Mouse (Mus musculus): ENCODE results near the gene Dpm2. TPM values are rescaled to one million over a fixed set of nuclear protein-coding genes. Genes with fewer than 3 reads are reported as not detected.

Gene Dpm2
- polyA plus RNA-seq, 1 experiment from 2014 or later: 100 TPM

DNA sequence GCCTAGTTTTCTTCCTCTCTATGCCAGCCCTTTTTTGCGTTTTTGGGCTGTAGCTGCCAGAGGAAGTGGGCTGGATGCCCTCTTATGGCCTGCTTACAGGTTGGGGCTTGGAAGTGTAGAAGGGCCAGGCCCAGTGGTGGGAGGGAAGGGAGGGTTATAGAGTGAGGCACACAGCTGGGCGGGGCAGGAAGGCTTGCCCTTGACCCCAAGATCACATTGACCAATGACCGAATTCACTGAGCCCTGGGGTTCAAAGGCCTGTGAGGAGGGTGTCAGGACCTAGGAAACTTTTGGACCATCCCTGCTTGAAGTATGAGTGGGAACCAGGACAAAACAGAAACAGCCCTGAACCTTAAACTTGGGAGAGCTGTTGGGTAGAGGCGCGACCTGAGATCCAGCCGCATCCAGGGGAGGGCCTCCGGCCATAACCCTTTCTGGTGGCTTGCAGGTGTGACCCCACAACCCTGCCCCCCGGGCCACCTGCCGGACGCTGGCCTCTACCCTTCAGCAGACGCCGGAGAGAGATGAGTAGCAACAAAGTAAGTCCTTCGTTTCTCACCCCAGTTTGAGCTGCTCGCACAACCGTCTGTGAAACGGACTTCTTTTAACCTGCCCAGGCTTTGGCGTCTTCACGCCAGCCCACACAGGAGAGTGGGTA lies 38.2 kb downstream of the Dpm2 start:
- Histone ChIP-seq H3K9ac (replicated peaks; ENCODE audit: low read length) (peak overlapping the region; percentile 28; the same call in 1 of the 2 replicates), H3K27ac (replicated peaks; ENCODE audit: low read depth, low read length) (peak overlapping the region; percentile 28; the same call in 1 of the 2 replicates), H3K4me1 (ENCODE audit: control insufficient read depth, insufficient read depth, low read length) (peaks cover 2% of the 10 kb centered on the region; the same call in 1 of the 2 replicates), H3K9me3 (replicated peaks; ENCODE audit: control insufficient read depth, low read length) (no peaks in the 10 kb centered on the region), H3K4me3 (ENCODE audit: low read depth, low read length) (0 out of 2 replicates have a peak overlapping the region, but pooled peaks have one; percentile 22), H3K4me2 (ENCODE audit: low read depth, low read length) (peak overlapping the region; percentile 52), H3K27me3 (ENCODE audit: control insufficient read depth, insufficient read depth, low read length) (no peaks in the 10 kb centered on the region), H3K36me3 (replicated peaks; ENCODE audit: control insufficient read depth, insufficient read depth, low read depth, low read length) (no peaks in the 10 kb centered on the region)
- 33% methylated on average over 18 of the region's 18 CpGs for WGBS
- DNase-seq (ENCODE audit: low spot score) (no peak), ATAC-seq (replicated peaks; ENCODE audit: insufficient number of reproducible peaks, low FRiP score, low TSS enrichment, low read depth) (no peak)

DNA sequence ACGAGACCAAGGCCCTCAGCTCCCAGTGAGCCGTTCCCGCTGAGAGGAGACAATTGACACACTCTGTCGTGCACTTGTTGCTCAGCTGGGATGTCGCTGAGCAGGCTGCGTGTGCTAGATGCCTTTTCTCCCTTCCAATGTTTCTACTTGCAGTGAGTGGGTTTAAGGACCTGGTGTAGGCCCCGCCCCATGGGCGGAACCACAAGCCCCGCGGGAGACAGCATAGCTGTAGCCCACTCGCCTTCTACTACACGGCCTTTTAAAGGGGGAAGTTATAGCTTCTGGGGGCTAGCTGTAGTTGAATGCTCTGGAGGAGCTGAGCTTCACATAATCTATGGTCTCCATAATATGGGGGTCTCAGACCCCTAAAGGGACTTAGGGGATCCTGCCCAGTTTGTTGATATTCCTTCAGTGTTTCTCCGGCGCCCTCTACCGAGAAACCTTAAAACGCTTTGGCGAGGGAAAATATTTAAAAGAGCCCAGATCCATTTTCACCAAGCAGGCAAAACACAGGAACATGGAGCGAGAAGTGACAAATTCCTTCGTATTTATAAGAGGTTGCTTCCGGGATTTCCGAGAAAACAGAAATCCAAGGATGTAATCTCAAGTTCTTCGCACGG lies 40.1 kb downstream of the Dpm2 start:
- no peak overlapping the region for H3K9ac ChIP-seq (replicated peaks; ENCODE audit: low read length)
- peak overlapping the region; percentile 18; the same call in 1 of the 2 replicates for H3K4me3 ChIP-seq (ENCODE audit: low read depth, low read length)
- no peaks in the 10 kb centered on the region for H3K27me3 ChIP-seq (ENCODE audit: control insufficient read depth, insufficient read depth, low read length)
- ATAC-seq (replicated peaks; ENCODE audit: insufficient number of reproducible peaks, low FRiP score, low TSS enrichment, low read depth): no peak
- H3K36me3 ChIP-seq (replicated peaks; ENCODE audit: control insufficient read depth, insufficient read depth, low read depth, low read length): peaks cover 3% of the 10 kb centered on the region; the same call in 1 of the 2 replicates
- H3K9me3 ChIP-seq (replicated peaks; ENCODE audit: control insufficient read depth, low read length): no peaks in the 10 kb centered on the region
- peaks cover 2% of the 10 kb centered on the region; the same call in 1 of the 2 replicates for H3K4me1 ChIP-seq (ENCODE audit: control insufficient read depth, insufficient read depth, low read length)
- H3K4me2 ChIP-seq (ENCODE audit: low read depth, low read length): peak overlapping the region; percentile 41
- no peak overlapping the region for H3K27ac ChIP-seq (replicated peaks; ENCODE audit: low read depth, low read length)
- WGBS: 18% methylated on average over 23 of the region's 23 CpGs
- DNase-seq (ENCODE audit: low spot score): peak; percentile 66

DNA sequence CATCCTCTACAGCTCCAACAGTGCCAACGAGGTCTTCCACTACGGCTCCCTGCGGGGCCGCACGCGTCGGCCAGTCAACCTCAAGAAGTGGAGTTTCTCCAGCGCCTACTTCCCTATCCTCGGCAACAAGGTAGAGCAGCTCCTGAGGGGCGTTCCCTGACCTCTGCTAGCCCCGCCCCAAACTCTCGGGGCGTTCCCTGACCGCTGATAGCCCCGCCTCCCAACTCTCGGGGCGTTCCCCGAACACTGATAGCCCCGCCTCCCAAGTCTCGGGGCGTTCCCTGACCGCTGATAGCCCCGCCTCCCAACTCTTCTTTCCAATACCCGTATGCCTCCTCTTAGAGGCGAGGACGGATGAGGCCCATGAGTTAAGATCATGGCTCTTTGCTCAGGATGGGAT lies 41.6 kb downstream of the Dpm2 start:
- ATAC-seq (replicated peaks; ENCODE audit: insufficient number of reproducible peaks, low FRiP score, low TSS enrichment, low read depth): no peak

DNA sequence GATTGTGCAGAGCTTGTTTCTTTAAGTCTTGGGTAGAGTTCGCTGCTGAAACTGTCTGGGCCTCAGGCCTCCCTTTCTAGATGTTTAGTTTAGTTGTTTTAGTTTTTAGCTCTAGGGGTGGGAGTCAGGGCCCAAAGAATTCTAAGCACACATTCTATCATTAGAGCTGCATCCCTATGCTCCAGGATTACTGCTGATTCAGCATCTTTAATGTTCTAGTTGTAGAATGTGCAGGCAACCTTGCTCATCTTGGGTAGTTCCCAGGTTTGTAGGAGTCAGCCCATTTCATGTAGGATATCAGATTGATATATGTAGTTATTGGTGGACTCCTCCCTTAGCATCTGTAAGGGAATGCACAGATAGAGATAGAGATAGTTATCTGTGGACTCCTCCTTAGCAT lies 46.5 kb downstream of the Dpm2 start:
- Histone ChIP-seq H3K9me3 (replicated peaks; ENCODE audit: control insufficient read depth, low read length) (no peaks in the 10 kb centered on the region), H3K4me1 (ENCODE audit: control insufficient read depth, insufficient read depth, low read length) (peaks cover 22% of the 10 kb centered on the region), H3K27me3 (ENCODE audit: control insufficient read depth, insufficient read depth, low read length) (no peaks in the 10 kb centered on the region), H3K36me3 (replicated peaks; ENCODE audit: control insufficient read depth, insufficient read depth, low read depth, low read length) (peaks cover 5% of the 10 kb centered on the region), H3K4me3 (ENCODE audit: low read depth, low read length) (no peak overlapping the region), H3K27ac (replicated peaks; ENCODE audit: low read depth, low read length) (no peak overlapping the region), H3K9ac (replicated peaks; ENCODE audit: low read length) (no peak overlapping the region), H3K4me2 (ENCODE audit: low read depth, low read length) (no peak overlapping the region)
- WGBS: 92% methylated on average over 1 of the region's 1 CpGs
- DNase-seq (ENCODE audit: low spot score) (no peak), ATAC-seq (replicated peaks; ENCODE audit: insufficient number of reproducible peaks, low FRiP score, low TSS enrichment, low read depth) (no peak)

More for the DNA sequence above, 41.6 kb downstream of the Dpm2 start:
- H3K36me3 ChIP-seq (replicated peaks; ENCODE audit: control insufficient read depth, insufficient read depth, low read depth, low read length): peaks cover 4% of the 10 kb centered on the region; the same call in 1 of the 2 replicates
- no peaks in the 10 kb centered on the region for H3K27me3 ChIP-seq (ENCODE audit: control insufficient read depth, insufficient read depth, low read length)
- H3K4me1 ChIP-seq (ENCODE audit: control insufficient read depth, insufficient read depth, low read length): peaks cover 2% of the 10 kb centered on the region; the same call in 1 of the 2 replicates
- no peak overlapping the region for H3K27ac ChIP-seq (replicated peaks; ENCODE audit: low read depth, low read length)
- WGBS: 65% methylated on average over 26 of the region's 26 CpGs
- DNase-seq (ENCODE audit: low spot score): no peak
- H3K4me3 ChIP-seq (ENCODE audit: low read depth, low read length): no peak overlapping the region
- no peaks in the 10 kb centered on the region for H3K9me3 ChIP-seq (replicated peaks; ENCODE audit: control insufficient read depth, low read length)
- no peak overlapping the region for H3K9ac ChIP-seq (replicated peaks; ENCODE audit: low read length)
- no peak overlapping the region for H3K4me2 ChIP-seq (ENCODE audit: low read depth, low read length)

- ATAC-seq (replicated peaks; ENCODE audit: insufficient number of reproducible peaks, low FRiP score, low TSS enrichment, low read depth): no peak
- 94% methylated on average over 4 of the region's 4 CpGs for WGBS
- peaks cover 5% of the 10 kb centered on the region for H3K36me3 ChIP-seq (replicated peaks; ENCODE audit: control insufficient read depth, insufficient read depth, low read depth, low read length)
These were observed 46.9 kb downstream of the Dpm2 start for GRCm38 (mm10) chr2:32617601-32618000.

DNA sequence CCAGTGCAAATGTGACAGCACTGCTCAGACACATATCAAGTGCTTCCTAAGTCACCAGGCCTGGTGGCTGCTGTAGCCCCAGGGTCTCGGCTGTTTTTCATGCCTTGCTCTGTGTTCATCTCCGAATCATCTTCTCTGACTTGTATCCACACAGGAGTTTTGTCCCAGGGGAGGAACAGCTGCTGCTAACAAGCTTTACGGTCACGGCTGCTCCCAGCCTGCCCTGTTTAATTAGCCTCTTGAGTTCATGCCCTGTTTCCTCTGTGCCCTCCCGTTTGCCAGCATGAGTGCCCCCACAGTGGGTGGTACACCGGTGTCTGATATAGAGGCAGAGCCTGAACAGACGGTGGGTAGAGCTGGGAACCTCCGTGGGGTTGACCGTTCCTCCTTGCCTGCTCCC lies 47.4 kb downstream of the Dpm2 start:
- no peak overlapping the region for H3K9ac ChIP-seq (replicated peaks; ENCODE audit: low read length)
- H3K27ac ChIP-seq (replicated peaks; ENCODE audit: low read depth, low read length): no peak overlapping the region
- no peak overlapping the region for H3K4me3 ChIP-seq (ENCODE audit: low read depth, low read length)
- ATAC-seq (replicated peaks; ENCODE audit: insufficient number of reproducible peaks, low FRiP score, low TSS enrichment, low read depth): no peak
- H3K9me3 ChIP-seq (replicated peaks; ENCODE audit: control insufficient read depth, low read length): no peaks in the 10 kb centered on the region
- peaks cover 22% of the 10 kb centered on the region for H3K4me1 ChIP-seq (ENCODE audit: control insufficient read depth, insufficient read depth, low read length)
- H3K36me3 ChIP-seq (replicated peaks; ENCODE audit: control insufficient read depth, insufficient read depth, low read depth, low read length): peaks cover 5% of the 10 kb centered on the region
- H3K4me2 ChIP-seq (ENCODE audit: low read depth, low read length): no peak overlapping the region
- no peaks in the 10 kb centered on the region for H3K27me3 ChIP-seq (ENCODE audit: control insufficient read depth, insufficient read depth, low read length)
- no peak for DNase-seq (ENCODE audit: low spot score)
- WGBS: 78% methylated on average over 9 of the region's 9 CpGs

More at GRCm38 (mm10) chr2:32617601-32618000, 46.9 kb downstream of the Dpm2 start:
- DNase-seq (ENCODE audit: low spot score): no peak
- H3K4me2 ChIP-seq (ENCODE audit: low read depth, low read length): no peak overlapping the region
- no peaks in the 10 kb centered on the region for H3K9me3 ChIP-seq (replicated peaks; ENCODE audit: control insufficient read depth, low read length)
- no peak overlapping the region for H3K27ac ChIP-seq (replicated peaks; ENCODE audit: low read depth, low read length)
- no peaks in the 10 kb centered on the region for H3K27me3 ChIP-seq (ENCODE audit: control insufficient read depth, insufficient read depth, low read length)
- no peak overlapping the region for H3K4me3 ChIP-seq (ENCODE audit: low read depth, low read length)
- peaks cover 22% of the 10 kb centered on the region for H3K4me1 ChIP-seq (ENCODE audit: control insufficient read depth, insufficient read depth, low read length)
- no peak overlapping the region for H3K9ac ChIP-seq (replicated peaks; ENCODE audit: low read length)

- Histone ChIP-seq H3K27me3 (ENCODE audit: control insufficient read depth, insufficient read depth, low read length) (no peaks in the 10 kb centered on the region), H3K4me1 (ENCODE audit: control insufficient read depth, insufficient read depth, low read length) (peaks cover 25% of the 10 kb centered on the region), H3K9ac (replicated peaks; ENCODE audit: low read length) (peak overlapping the region; percentile 41), H3K9me3 (replicated peaks; ENCODE audit: control insufficient read depth, low read length) (no peaks in the 10 kb centered on the region), H3K36me3 (replicated peaks; ENCODE audit: control insufficient read depth, insufficient read depth, low read depth, low read length) (peaks cover 2% of the 10 kb centered on the region; the same call in 1 of the 2 replicates), H3K27ac (replicated peaks; ENCODE audit: low read depth, low read length) (peak overlapping the region; percentile 74), H3K4me3 (ENCODE audit: low read depth, low read length) (no peak overlapping the region), H3K4me2 (ENCODE audit: low read depth, low read length) (peak overlapping the region; percentile 8; the same call in 1 of the 2 replicates)
- ATAC-seq (replicated peaks; ENCODE audit: insufficient number of reproducible peaks, low FRiP score, low TSS enrichment, low read depth) (peak; percentile 60; the same call in 1 of the 2 replicates), DNase-seq (ENCODE audit: low spot score) (peak; percentile 78)
- 21% methylated on average over 4 of the region's 4 CpGs for WGBS
These were observed 50.2 kb downstream of the Dpm2 start for GRCm38 (mm10) chr2:32620682-32621516.

All from embryonic facial prominence, embryonic 11.5 days (tissue).